Mouse (Mus musculus) heart, embryonic 11.5 days (tissue): Measurements from ENCODE around the gene Gm11172. TPM values are rescaled to one million over a fixed set of nuclear protein-coding genes. Genes with fewer than 3 reads are reported as not detected.

ENCODE experiments used
- ATAC-seq: fragments of 200-750 bp; cut with Nextera tagmentation; replicated peaks from 2 replicates; pipeline ENCODE4 v1.8.0; 2017; ENCODE audit warnings: moderate library complexity; ENCODE audit not compliant: insufficient number of reproducible peaks, low FRiP score, low TSS enrichment
- H3K27ac ChIP-seq: fragments of 300-500 bp; sonication (generic); 2 replicates; pipeline ENCODE4 v1.5.1; 2014; ENCODE audit warnings: mild to moderate bottlenecking, low read depth, low read length
- H3K27me3 ChIP-seq: fragments of 300-500 bp; sonication (generic); 2 replicates; pipeline ENCODE4 v1.6.1; 2014; ENCODE audit warnings: mild to moderate bottlenecking, low read length, mixed read lengths; ENCODE audit not compliant: control insufficient read depth, insufficient read depth
- H3K36me3 ChIP-seq: fragments of 300-500 bp; sonication (generic); 2 replicates; pipeline ENCODE4 v1.6.1; 2014; ENCODE audit warnings: mild to moderate bottlenecking, low read length, moderate library complexity, mixed read lengths; ENCODE audit not compliant: control insufficient read depth, insufficient read depth
- H3K4me1 ChIP-seq: fragments of 300-500 bp; sonication (generic); 2 replicates; pipeline ENCODE4 v1.6.1; 2014; ENCODE audit warnings: low read length; ENCODE audit not compliant: control insufficient read depth, insufficient read depth
- H3K4me2 ChIP-seq: fragments of 300-500 bp; sonication (generic); 2 replicates; pipeline ENCODE4 v1.6.1; 2014; ENCODE audit warnings: mild to moderate bottlenecking, moderate library complexity
- H3K4me3 ChIP-seq: fragments of 300-500 bp; sonication (generic); 2 replicates; pipeline ENCODE4 v1.5.1; 2014; ENCODE audit warnings: low read depth, low read length
- H3K9ac ChIP-seq: fragments of 300-500 bp; sonication (generic); 2 replicates; pipeline ENCODE4 v1.6.1; 2014; ENCODE audit warnings: mild to moderate bottlenecking, low read depth, low read length, moderate library complexity
- H3K9me3 ChIP-seq: fragments of 300-500 bp; sonication (generic); replicated peaks from 2 replicates; pipeline ENCODE4 v1.6.1; 2016; ENCODE audit warnings: low read length; ENCODE audit not compliant: control insufficient read depth
- WGBS: fragments of 180-500 bp; shearing (Covaris S2); extraction: QIAGEN DNeasy Blood & Tissue Kit; methylation state at CpG from one replicate; pipeline ENCODE4 v1.1.7; 2014; ENCODE audit not compliant: insufficient replicate concordance; 5-methylcytosine and 5-hydroxymethylcytosine counted together
- polyA plus RNA-seq: library from polyadenylated mRNA; unstranded; fragments of >200 nt; fragmentation: Nextera tagmentation; extraction: Ambion mirVana; gene quantifications from 2 replicates; pipeline ENCODE4 v1.2.1, GENCODE M21; 2014

Gene Gm11172
- polyA plus RNA-seq, 1 experiment from 2014 or later = not detected

DNA sequence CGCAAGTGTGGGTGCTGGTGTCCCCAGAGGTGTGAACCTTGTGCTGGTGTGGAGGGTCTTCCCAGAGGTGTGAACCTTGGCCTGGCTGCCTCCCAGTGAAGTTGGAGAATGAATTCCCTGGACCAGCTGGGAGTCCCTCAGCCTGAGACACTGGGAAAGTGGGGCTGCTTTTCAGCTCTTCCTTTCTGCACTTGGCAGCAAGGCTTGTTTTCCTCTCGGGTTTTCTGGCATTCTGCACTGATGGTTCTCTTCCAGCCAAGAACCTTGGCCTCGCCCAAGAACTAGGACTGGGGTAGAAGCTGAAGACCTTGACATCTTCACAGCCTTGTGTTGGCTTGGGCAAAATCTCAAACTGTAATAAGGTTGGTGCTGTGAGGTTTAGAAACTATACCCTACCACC, 48.7 kb downstream of the Gm11172 start:
- no peaks in the 10 kb centered on the region for H3K9me3 ChIP-seq
- no peak for ATAC-seq
- 68% methylated on average over 3 of the region's 3 CpGs for WGBS
- no peaks in the 10 kb centered on the region; the same call in 1 of the 2 replicates for H3K4me1 ChIP-seq
- H3K27ac ChIP-seq = no peak overlapping the region
- no peak overlapping the region for H3K4me3 ChIP-seq
- H3K27me3 ChIP-seq = no peaks in the 10 kb centered on the region
- H3K4me2 ChIP-seq = no peak overlapping the region
- no peaks in the 10 kb centered on the region for H3K36me3 ChIP-seq
- H3K9ac ChIP-seq = no peak overlapping the region

Other genes starting within 250 kb of the Gm11172 start
- 4.8 and 5.3 TPM in 2 replicates for gene Socs1, start 27.4 kb upstream of the Gm11172 start, polyA plus RNA-seq
- gene Tnp2, start 24.3 kb upstream of the Gm11172 start, polyA plus RNA-seq = not detected in 2 replicates
- not detected in 2 replicates for gene Prm3, start 22.0 kb upstream of the Gm11172 start, polyA plus RNA-seq
- gene Prm2, start 16.8 kb upstream of the Gm11172 start, polyA plus RNA-seq = not detected in 2 replicates
- not detected in 2 replicates for gene Prm1, start 7.1 kb upstream of the Gm11172 start, polyA plus RNA-seq
- 2.7 and 2.9 TPM in 2 replicates for gene Rmi2, start 22.1 kb downstream of the Gm11172 start, polyA plus RNA-seq
- gene Snn, start 248.0 kb downstream of the Gm11172 start, polyA plus RNA-seq = 44.7 and 45.8 TPM in 2 replicates